Comparison of ENCODE assay signal across 8 mouse cellular contexts in genomic region chr12:41484689-41485511, GRCm38 (mm10). TPM values are rescaled to one million over a fixed set of nuclear protein-coding genes. Genes with fewer than 3 reads are reported as not detected.
DNase-seq lines count a peak whose midpoint lies in the region; ATAC-seq lines count a peak whose summit lies in the region.

No protein-coding gene starts in this region.

- H3K4me1 ChIP-seq in kidney, embryonic 16.5 days (ENCODE audit: insufficient read depth, low read length), result peaks cover 23% of the 10 kb centered on the region; the same call in 1 of the 2 replicates

- no peak for DNase-seq in kidney, postnatal 14 days
- peak; percentile 41 for DNase-seq in cerebellum, adult 11-12 months
- peak; percentile 22 to 78 for DNase-seq in frontal cortex, adult 2 months (ENCODE audit: extremely low spot score in 1 of 2, low spot score in 1 of 2)
- peak; percentile 45 to 63 for DNase-seq in left cerebral cortex, postnatal 10 days (ENCODE audit: extremely low spot score in 1 of 2, low spot score in 2 of 2)
- DNase-seq in naive thymus-derived CD4-positive, alpha-beta T cell, adult 2 months (ENCODE audit: low read depth), result peak; percentile 11
- DNase-seq in spleen, postnatal 10 days (ENCODE audit: low spot score in 2 of 2), result no peak
- no peak for DNase-seq in urinary bladder, adult 2 months (ENCODE audit: low spot score)

- H3K27me3 ChIP-seq in kidney, embryonic 16.5 days (ENCODE audit: insufficient read depth, low read length), result no peaks in the 10 kb centered on the region

- ATAC-seq in kidney, embryonic 16.5 days (ENCODE audit: low FRiP score, low TSS enrichment), result 0 out of 2 replicates have a peak, but pooled peaks have one; percentile 46

- peak overlapping the region; percentile 46 for H3K4me3 ChIP-seq in kidney, embryonic 16.5 days (ENCODE audit: low read length)

- WGBS in kidney, embryonic 16.5 days, result 10% methylated on average over 16 of the region's 16 CpGs

- peak overlapping the region; percentile 65 for H3K4me2 ChIP-seq in kidney, embryonic 16.5 days (replicated peaks; ENCODE audit: low read depth, low read length)

- no peaks in the 10 kb centered on the region for H3K9me3 ChIP-seq in kidney, embryonic 16.5 days (ENCODE audit: low read length)

- H3K9ac ChIP-seq in kidney, embryonic 16.5 days (replicated peaks; ENCODE audit: low read length), result peak overlapping the region; percentile 50

- intact Hi-C loops in left cerebral cortex, postnatal 10 days (cut with DNase I), result loop anchor here (2.0 to 10.0 kb wide), 2 partner anchors 646 to 1500 kb away; no protein-coding TSS in a partner anchor

- no peak overlapping the region for H3K27ac ChIP-seq in kidney, embryonic 16.5 days (ENCODE audit: low read length)

- no peaks in the 10 kb centered on the region for H3K36me3 ChIP-seq in kidney, embryonic 16.5 days (ENCODE audit: insufficient read depth, low read length)

RNA-seq across cellular contexts. Expression of gene Lrrn3, which starts 1.3 kb away (rescaled TPM):
- 4.2 and 4.3 TPM in 2 replicates for polyA plus RNA-seq in kidney, embryonic 16.5 days (2015; fragmentation: Nextera tagmentation; extraction: Ambion mirVana)
- 33.6 and 41.7 TPM in 2 replicates for polyA plus RNA-seq in frontal cortex, adult 2 months (2012; rRNA removed)
- 10 to 100 TPM; 69.9 to 70.6 TPM for total RNA-seq in left cerebral cortex, postnatal 10 days (2021)
- 0.96 and 1.1 TPM in 2 replicates for polyA plus RNA-seq in urinary bladder, adult 2 months (2012; rRNA removed)

Comparison
In these comparisons a context has a peak if more than half of its experiments do, and no peak if none do; other contexts are left out.
1. DNase-seq: peak in cerebellum, adult 11-12 months (single experiment), frontal cortex, adult 2 months (2 of 2), left cerebral cortex, postnatal 10 days (2 of 2) and naive thymus-derived CD4-positive, alpha-beta T cell, adult 2 months (single experiment); none in kidney, postnatal 14 days (single experiment), spleen, postnatal 10 days (0 of 2) and urinary bladder, adult 2 months (single experiment).